Mouse (Mus musculus): ENCODE results near the gene Pdlim5. TPM values are rescaled to one million over a fixed set of nuclear protein-coding genes. Genes with fewer than 3 reads are reported as not detected.
A peak's percentile ranks its signal among the peaks of the same experiment; 100 is the strongest.

The Pdlim5 gene
- polyA plus RNA-seq, 1 experiment from 2014 or later = 84.5 TPM

GRCm38 (mm10) chr3:142436824-142437223, 41.3 kb upstream of the Pdlim5 start:
- H3K36me3 ChIP-seq (ENCODE audit: control insufficient read depth, insufficient read depth, low read length) = no peaks in the 10 kb centered on the region
- ATAC-seq (ENCODE audit: low read depth) (peak; percentile 56; the same call in 1 of the 2 replicates), DNase-seq (ENCODE audit: low spot score) (peak; percentile 51)
- 41% methylated on average over 6 of the region's 6 CpGs for WGBS
- H3K4me1 ChIP-seq (ENCODE audit: control insufficient read depth, insufficient read depth, low read length) = no peaks in the 10 kb centered on the region
- no peak overlapping the region for H3K27ac ChIP-seq (replicated peaks; ENCODE audit: low read depth, low read length)
- H3K9me3 ChIP-seq (ENCODE audit: control insufficient read depth, low read length) = no peaks in the 10 kb centered on the region
- H3K4me2 ChIP-seq (ENCODE audit: low read depth, low read length) = no peak overlapping the region
- no peaks in the 10 kb centered on the region for H3K27me3 ChIP-seq (replicated peaks; ENCODE audit: control insufficient read depth, insufficient read depth, low read length)
- no peak overlapping the region for H3K4me3 ChIP-seq (ENCODE audit: low read depth, low read length)
- H3K9ac ChIP-seq (ENCODE audit: low read depth, low read length) = no peak overlapping the region

- H3K27ac ChIP-seq (replicated peaks; ENCODE audit: low read depth, low read length) = no peak overlapping the region
- H3K36me3 ChIP-seq (ENCODE audit: control insufficient read depth, insufficient read depth, low read length) = no peaks in the 10 kb centered on the region
- no peak for ATAC-seq (ENCODE audit: low read depth)
- H3K9me3 ChIP-seq (ENCODE audit: control insufficient read depth, low read length) = no peaks in the 10 kb centered on the region
- no peaks in the 10 kb centered on the region for H3K4me1 ChIP-seq (ENCODE audit: control insufficient read depth, insufficient read depth, low read length)
- no peak for DNase-seq (ENCODE audit: low spot score)
- no peak overlapping the region for H3K4me2 ChIP-seq (ENCODE audit: low read depth, low read length)
- 44% methylated on average over 5 of the region's 5 CpGs for WGBS
- no peak overlapping the region for H3K9ac ChIP-seq (ENCODE audit: low read depth, low read length)
- H3K4me3 ChIP-seq (ENCODE audit: low read depth, low read length) = no peak overlapping the region
- H3K27me3 ChIP-seq (replicated peaks; ENCODE audit: control insufficient read depth, insufficient read depth, low read length) = no peaks in the 10 kb centered on the region
Observed at GRCm38 (mm10) chr3:142436212-142436611, 40.7 kb upstream of the Pdlim5 start.

GRCm38 (mm10) chr3:142434786-142435168, 39.3 kb upstream of the Pdlim5 start:
- H3K4me1 ChIP-seq (ENCODE audit: control insufficient read depth, insufficient read depth, low read length) = no peaks in the 10 kb centered on the region
- H3K9me3 ChIP-seq (ENCODE audit: control insufficient read depth, low read length) = no peaks in the 10 kb centered on the region
- H3K36me3 ChIP-seq (ENCODE audit: control insufficient read depth, insufficient read depth, low read length) = no peaks in the 10 kb centered on the region
- 79% methylated on average over 4 of the region's 4 CpGs for WGBS
- no peak overlapping the region for H3K9ac ChIP-seq (ENCODE audit: low read depth, low read length)
- H3K4me3 ChIP-seq (ENCODE audit: low read depth, low read length) = no peak overlapping the region
- H3K27ac ChIP-seq (replicated peaks; ENCODE audit: low read depth, low read length) = no peak overlapping the region
- H3K27me3 ChIP-seq (replicated peaks; ENCODE audit: control insufficient read depth, insufficient read depth, low read length) = no peaks in the 10 kb centered on the region
- no peak for ATAC-seq (ENCODE audit: low read depth)
- DNase-seq (ENCODE audit: low spot score) = no peak
- no peak overlapping the region for H3K4me2 ChIP-seq (ENCODE audit: low read depth, low read length)

GRCm38 (mm10) chr3:142434127-142434785, 38.8 kb upstream of the Pdlim5 start:
- no peak overlapping the region for H3K4me2 ChIP-seq (ENCODE audit: low read depth, low read length)
- 77% methylated on average over 7 of the region's 7 CpGs for WGBS

GRCm38 (mm10) chr3:142431481-142431880, 36.0 kb upstream of the Pdlim5 start:
- WGBS = 75% methylated on average over 3 of the region's 3 CpGs

More at GRCm38 (mm10) chr3:142434127-142434785, 38.8 kb upstream of the Pdlim5 start:
- no peak for DNase-seq (ENCODE audit: low spot score)
- no peaks in the 10 kb centered on the region for H3K4me1 ChIP-seq (ENCODE audit: control insufficient read depth, insufficient read depth, low read length)
- no peaks in the 10 kb centered on the region for H3K27me3 ChIP-seq (replicated peaks; ENCODE audit: control insufficient read depth, insufficient read depth, low read length)
- no peak overlapping the region for H3K4me3 ChIP-seq (ENCODE audit: low read depth, low read length)
- ATAC-seq (ENCODE audit: low read depth) = no peak
- no peak overlapping the region for H3K27ac ChIP-seq (replicated peaks; ENCODE audit: low read depth, low read length)
- H3K9ac ChIP-seq (ENCODE audit: low read depth, low read length) = no peak overlapping the region
- H3K36me3 ChIP-seq (ENCODE audit: control insufficient read depth, insufficient read depth, low read length) = no peaks in the 10 kb centered on the region
- no peaks in the 10 kb centered on the region for H3K9me3 ChIP-seq (ENCODE audit: control insufficient read depth, low read length)

GRCm38 (mm10) chr3:142430048-142430447, 34.6 kb upstream of the Pdlim5 start:
- ATAC-seq (ENCODE audit: low read depth) (no peak), DNase-seq (ENCODE audit: low spot score) (no peak)
- H3K27me3 ChIP-seq (replicated peaks; ENCODE audit: control insufficient read depth, insufficient read depth, low read length) = no peaks in the 10 kb centered on the region
- H3K9me3 ChIP-seq (ENCODE audit: control insufficient read depth, low read length) = no peaks in the 10 kb centered on the region
- no peak overlapping the region for H3K27ac ChIP-seq (replicated peaks; ENCODE audit: low read depth, low read length)
- H3K4me2 ChIP-seq (ENCODE audit: low read depth, low read length) = no peak overlapping the region
- H3K4me1 ChIP-seq (ENCODE audit: control insufficient read depth, insufficient read depth, low read length) = no peaks in the 10 kb centered on the region
- WGBS = 75% methylated on average over 4 of the region's 4 CpGs
- no peaks in the 10 kb centered on the region for H3K36me3 ChIP-seq (ENCODE audit: control insufficient read depth, insufficient read depth, low read length)
- no peak overlapping the region for H3K4me3 ChIP-seq (ENCODE audit: low read depth, low read length)
- H3K9ac ChIP-seq (ENCODE audit: low read depth, low read length) = no peak overlapping the region

More at GRCm38 (mm10) chr3:142431481-142431880, 36.0 kb upstream of the Pdlim5 start:
- H3K4me1 ChIP-seq (ENCODE audit: control insufficient read depth, insufficient read depth, low read length) = no peaks in the 10 kb centered on the region
- ATAC-seq (ENCODE audit: low read depth) = no peak
- H3K27me3 ChIP-seq (replicated peaks; ENCODE audit: control insufficient read depth, insufficient read depth, low read length) = no peaks in the 10 kb centered on the region
- no peak overlapping the region for H3K4me3 ChIP-seq (ENCODE audit: low read depth, low read length)
- DNase-seq (ENCODE audit: low spot score) = no peak
- no peaks in the 10 kb centered on the region for H3K9me3 ChIP-seq (ENCODE audit: control insufficient read depth, low read length)
- no peak overlapping the region for H3K27ac ChIP-seq (replicated peaks; ENCODE audit: low read depth, low read length)
- H3K36me3 ChIP-seq (ENCODE audit: control insufficient read depth, insufficient read depth, low read length) = no peaks in the 10 kb centered on the region
- H3K4me2 ChIP-seq (ENCODE audit: low read depth, low read length) = no peak overlapping the region
- H3K9ac ChIP-seq (ENCODE audit: low read depth, low read length) = no peak overlapping the region

- H3K9me3 ChIP-seq (ENCODE audit: control insufficient read depth, low read length) = no peaks in the 10 kb centered on the region
- H3K4me1 ChIP-seq (ENCODE audit: control insufficient read depth, insufficient read depth, low read length) = no peaks in the 10 kb centered on the region
- H3K27me3 ChIP-seq (replicated peaks; ENCODE audit: control insufficient read depth, insufficient read depth, low read length) = no peaks in the 10 kb centered on the region
- H3K27ac ChIP-seq (replicated peaks; ENCODE audit: low read depth, low read length) = no peak overlapping the region
- DNase-seq (ENCODE audit: low spot score) (no peak), ATAC-seq (ENCODE audit: low read depth) (no peak)
- no peaks in the 10 kb centered on the region for H3K36me3 ChIP-seq (ENCODE audit: control insufficient read depth, insufficient read depth, low read length)
- no peak overlapping the region for H3K4me2 ChIP-seq (ENCODE audit: low read depth, low read length)
- 64% methylated on average over 3 of the region's 3 CpGs for WGBS
- no peak overlapping the region for H3K9ac ChIP-seq (ENCODE audit: low read depth, low read length)
- H3K4me3 ChIP-seq (ENCODE audit: low read depth, low read length) = no peak overlapping the region
Observed at GRCm38 (mm10) chr3:142426806-142427205, 31.3 kb upstream of the Pdlim5 start.

- H3K9ac ChIP-seq (ENCODE audit: low read depth, low read length) = no peak overlapping the region
- no peak overlapping the region for H3K4me3 ChIP-seq (ENCODE audit: low read depth, low read length)
- H3K27me3 ChIP-seq (replicated peaks; ENCODE audit: control insufficient read depth, insufficient read depth, low read length) = no peaks in the 10 kb centered on the region
- ATAC-seq (ENCODE audit: low read depth) = no peak
- no peaks in the 10 kb centered on the region for H3K36me3 ChIP-seq (ENCODE audit: control insufficient read depth, insufficient read depth, low read length)
- DNase-seq (ENCODE audit: low spot score) = peak; percentile 10
- WGBS = 87% methylated on average over 1 of the region's 1 CpGs
- H3K4me1 ChIP-seq (ENCODE audit: control insufficient read depth, insufficient read depth, low read length) = no peaks in the 10 kb centered on the region
- H3K27ac ChIP-seq (replicated peaks; ENCODE audit: low read depth, low read length) = no peak overlapping the region
- no peaks in the 10 kb centered on the region for H3K9me3 ChIP-seq (ENCODE audit: control insufficient read depth, low read length)
- H3K4me2 ChIP-seq (ENCODE audit: low read depth, low read length) = no peak overlapping the region
Observed at GRCm38 (mm10) chr3:142424134-142424533, 28.6 kb upstream of the Pdlim5 start.

GRCm38 (mm10) chr3:142423501-142423917, 28.0 kb upstream of the Pdlim5 start:
- DNase-seq (ENCODE audit: low spot score) (peak; percentile 9), ATAC-seq (ENCODE audit: low read depth) (no peak)
- 49% methylated on average over 4 of the region's 4 CpGs for WGBS

More at GRCm38 (mm10) chr3:142423501-142423917, 28.0 kb upstream of the Pdlim5 start:
- Histone ChIP-seq H3K4me1 (ENCODE audit: control insufficient read depth, insufficient read depth, low read length) (no peaks in the 10 kb centered on the region), H3K4me2 (ENCODE audit: low read depth, low read length) (no peak overlapping the region), H3K27ac (replicated peaks; ENCODE audit: low read depth, low read length) (no peak overlapping the region), H3K4me3 (ENCODE audit: low read depth, low read length) (no peak overlapping the region), H3K36me3 (ENCODE audit: control insufficient read depth, insufficient read depth, low read length) (no peaks in the 10 kb centered on the region), H3K9me3 (ENCODE audit: control insufficient read depth, low read length) (no peaks in the 10 kb centered on the region), H3K9ac (ENCODE audit: low read depth, low read length) (no peak overlapping the region), H3K27me3 (replicated peaks; ENCODE audit: control insufficient read depth, insufficient read depth, low read length) (no peaks in the 10 kb centered on the region)

Data from embryonic facial prominence, embryonic 14.5 days (tissue).